ENCODE assay signal across 7 mouse cellular contexts in genomic region chr8:61274602-61275462, GRCm38 (mm10). TPM values are rescaled to one million over a fixed set of nuclear protein-coding genes. Genes with fewer than 3 reads are reported as not detected.
DNase-seq lines count a peak whose midpoint lies in the region; ATAC-seq lines count a peak whose summit lies in the region.

No protein-coding gene starts in this region.

- no peaks in the 10 kb centered on the region for H3K9me3 ChIP-seq in forebrain, embryonic 13.5 days (replicated peaks)

- no peak overlapping the region for H3K4me3 ChIP-seq in forebrain, embryonic 13.5 days

- H3K27me3 ChIP-seq in forebrain, embryonic 13.5 days: no peaks in the 10 kb centered on the region

- peak overlapping the region; percentile 8; the same call in 1 of the 2 replicates for H3K4me2 ChIP-seq in forebrain, embryonic 13.5 days

- peaks cover 71% of the 10 kb centered on the region for H3K4me1 ChIP-seq in forebrain, embryonic 13.5 days

- H3K27ac ChIP-seq in forebrain, embryonic 13.5 days: peak overlapping the region; percentile 31

- no peak overlapping the region for H3K9ac ChIP-seq in forebrain, embryonic 13.5 days

- peaks cover 7% of the 10 kb centered on the region; the same call in 1 of the 2 replicates for H3K36me3 ChIP-seq in forebrain, embryonic 13.5 days (ENCODE audit: poor library complexity, severe bottlenecking)

- 28% methylated on average over 10 of the region's 10 CpGs for WGBS in forebrain, embryonic 13.5 days

- ATAC-seq in forebrain, embryonic 13.5 days: peak; percentile 50; the same call in 1 of the 2 replicates
- ATAC-seq in megakaryocyte-erythroid progenitor cell, adult 5-6 weeks (replicated peaks; ENCODE audit: low FRiP score, low TSS enrichment, poor library complexity, severe bottlenecking): peak; percentile 67

- peak; percentile 48 for DNase-seq in embryo, embryonic 11 days
- peak; percentile 68 for DNase-seq in kidney, adult 18-20 months
- DNase-seq in frontal cortex, adult 2 months (ENCODE audit: extremely low spot score in 1 of 2, low spot score in 1 of 2): no peak
- no peak for DNase-seq in ovary, adult 18-20 months (ENCODE audit: low spot score)
- no peak for DNase-seq in spleen, adult 12 weeks (ENCODE audit: low spot score)

RNA-seq across cellular contexts. Expression of gene Sh3rf1, which starts 51.2 kb away (rescaled TPM):
- polyA plus RNA-seq in forebrain, embryonic 13.5 days (2015; fragmentation: Nextera tagmentation; extraction: Ambion mirVana): 31.4 and 34.5 TPM in 2 replicates
- total RNA-seq in megakaryocyte-erythroid progenitor cell, adult 5-6 weeks (2014; fragmentation: Nextera tagmentation): 1.8 and 2.8 TPM in 2 replicates
- total RNA-seq in megakaryocyte-erythroid progenitor cell, adult 5-6 weeks (2017): 0.14 and 0.91 TPM in 2 replicates
- polyA plus RNA-seq in frontal cortex, adult 2 months (2012; rRNA removed): 15.8 and 19.4 TPM in 2 replicates

Comparison
In these comparisons a context has a peak if more than half of its experiments do, and no peak if none do; other contexts are left out.
1. DNase-seq: peak in embryo, embryonic 11 days (single experiment) and kidney, adult 18-20 months (single experiment); none in frontal cortex, adult 2 months (0 of 2), ovary, adult 18-20 months (single experiment) and spleen, adult 12 weeks (single experiment).